Mouse (Mus musculus) retina, postnatal 1 day (tissue): ENCODE data around the gene Gm45618.

Experiments used
- DNase-seq: peaks from one replicate; pipeline ENCODE4 v3.0.0-alpha.2; 2012

The Gm45618 gene

GRCm38 (mm10) chr7:142093696-142094240 lies 26.8 kb downstream of the Gm45618 start:
- DNase-seq = no peak

- no peak for DNase-seq
These were observed 27.5 kb downstream of the Gm45618 start for GRCm38 (mm10) chr7:142092991-142093390.

- peak; percentile 77 for DNase-seq
These were observed 28.7 kb downstream of the Gm45618 start for GRCm38 (mm10) chr7:142091848-142092247.

- DNase-seq = no peak
These were observed 30.7 kb downstream of the Gm45618 start for GRCm38 (mm10) chr7:142089648-142090447.

- DNase-seq = peak; percentile 90
These were observed 31.6 kb downstream of the Gm45618 start for GRCm38 (mm10) chr7:142088886-142089285.

GRCm38 (mm10) chr7:142087069-142087652 lies 33.4 kb downstream of the Gm45618 start:
- no peak for DNase-seq

GRCm38 (mm10) chr7:142086159-142086905 lies 34.2 kb downstream of the Gm45618 start:
- DNase-seq = no peak

- peak; percentile 65 for DNase-seq
These were observed 35.7 kb downstream of the Gm45618 start for GRCm38 (mm10) chr7:142084820-142085219.

- DNase-seq = no peak
These were observed 36.1 kb downstream of the Gm45618 start for GRCm38 (mm10) chr7:142084395-142084794.

GRCm38 (mm10) chr7:142083588-142084317 lies 36.8 kb downstream of the Gm45618 start:
- no peak for DNase-seq

GRCm38 (mm10) chr7:142082607-142083006 lies 37.9 kb downstream of the Gm45618 start:
- no peak for DNase-seq

GRCm38 (mm10) chr7:142082179-142082578 lies 38.4 kb downstream of the Gm45618 start:
- no peak for DNase-seq

GRCm38 (mm10) chr7:142081736-142082135 lies 38.8 kb downstream of the Gm45618 start:
- no peak for DNase-seq

- DNase-seq = no peak
These were observed 39.7 kb downstream of the Gm45618 start for GRCm38 (mm10) chr7:142080876-142081275.

GRCm38 (mm10) chr7:142079365-142079764 lies 41.2 kb downstream of the Gm45618 start:
- DNase-seq = no peak

GRCm38 (mm10) chr7:142077138-142077537 lies 43.4 kb downstream of the Gm45618 start:
- peak; percentile 27 for DNase-seq

GRCm38 (mm10) chr7:142074146-142074886 lies 46.2 kb downstream of the Gm45618 start:
- no peak for DNase-seq

- DNase-seq = no peak
These were observed 48.8 kb downstream of the Gm45618 start for GRCm38 (mm10) chr7:142071717-142072116.

GRCm38 (mm10) chr7:142071212-142071578 lies 49.3 kb downstream of the Gm45618 start:
- DNase-seq = no peak

- peak; percentile 82 for DNase-seq
These were observed 49.9 kb downstream of the Gm45618 start for GRCm38 (mm10) chr7:142070458-142071211.
